Mouse (Mus musculus) left cerebral cortex, adult 11 months (tissue): ENCODE data around the gene Gtpbp4.
"Not testable (repeated sequence)": the region's sequence is repeated elsewhere in the genome, so short reads cannot be mapped to it uniquely, and the experiment has no call there.

ENCODE experiments used
- DNase-seq: peaks from one replicate; pipeline ENCODE4 v3.0.0; 2022; ENCODE audit warnings: low spot score

The Gtpbp4 gene

DNA sequence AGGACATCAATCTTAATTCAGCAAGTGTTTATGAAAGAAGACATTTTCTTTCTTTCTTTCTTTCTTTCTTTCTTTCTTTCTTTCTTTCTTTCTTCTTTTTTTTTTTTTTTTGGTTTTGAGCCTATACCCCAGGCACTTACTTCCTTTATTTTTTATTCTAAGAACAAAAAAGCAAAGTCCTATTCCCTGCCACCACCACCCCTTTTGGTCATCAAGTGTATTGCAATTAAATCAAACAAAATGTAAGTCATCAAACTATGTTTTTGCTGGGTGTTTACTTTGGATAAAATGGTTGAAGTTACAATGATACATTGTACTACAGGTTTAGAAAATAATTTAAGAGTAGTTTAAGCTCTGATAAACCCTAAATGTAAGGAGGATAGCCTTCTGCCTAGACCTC lies 23.5 kb downstream of the Gtpbp4 start:
- no peak for DNase-seq

DNA sequence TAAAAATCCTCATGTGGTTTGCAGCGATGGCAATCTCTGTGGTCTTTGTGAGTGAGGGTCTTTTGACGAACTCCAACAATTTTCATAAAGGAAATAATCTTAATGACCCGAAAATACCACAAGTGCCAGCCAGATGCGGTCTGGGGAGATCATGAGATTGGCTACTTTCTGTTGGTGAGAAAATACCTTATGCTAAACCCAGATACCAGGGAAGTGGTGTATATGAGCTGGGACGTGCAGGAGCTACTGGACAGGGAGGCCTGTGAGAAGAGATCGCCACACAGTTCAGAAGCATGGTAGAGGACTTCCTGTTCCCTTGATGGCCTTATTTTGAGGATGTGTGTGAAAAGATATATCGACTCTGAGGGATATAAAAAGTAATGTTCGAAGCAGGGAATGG lies 28.1 kb downstream of the Gtpbp4 start:
- no peak for DNase-seq

DNA sequence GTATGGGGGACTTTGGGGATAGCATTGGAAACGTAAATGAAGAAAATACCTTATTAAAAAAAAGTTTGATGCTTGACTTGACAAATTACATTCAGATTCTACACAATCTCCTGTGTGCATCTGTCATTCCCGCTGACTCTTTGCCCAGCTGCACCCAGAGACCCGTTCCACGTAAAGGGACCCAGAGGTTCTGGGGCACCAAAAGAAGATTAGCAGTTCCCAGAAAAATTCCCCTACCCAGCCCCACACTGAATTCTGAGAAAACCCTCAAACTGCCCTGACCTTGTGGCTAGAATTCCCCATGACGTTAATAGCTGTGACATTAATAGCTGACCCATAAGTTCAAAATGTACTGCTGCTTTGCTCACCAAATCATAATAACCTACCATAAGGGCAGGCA lies 30.7 kb downstream of the Gtpbp4 start:
- no peak for DNase-seq

DNA sequence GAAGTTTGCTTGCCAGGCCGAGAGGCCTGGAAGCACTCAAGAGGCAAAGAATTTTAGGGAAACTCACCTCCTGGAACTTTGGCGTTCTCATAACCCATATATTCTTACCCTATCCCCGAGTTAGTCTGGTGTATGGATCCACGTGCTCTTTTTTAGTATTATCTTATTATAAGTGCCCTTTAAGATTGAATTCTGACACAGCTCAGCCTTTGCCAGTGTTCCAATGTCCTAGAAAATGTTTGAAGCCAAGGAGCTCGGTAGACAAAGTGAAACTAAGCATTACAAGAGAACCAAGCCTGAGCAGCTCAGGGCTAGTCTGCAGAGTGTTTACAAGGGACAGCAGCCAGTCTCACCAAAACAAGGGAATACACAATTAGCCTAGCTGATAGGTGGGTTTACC lies 33.6 kb downstream of the Gtpbp4 start:
- DNase-seq, result not testable (repeated sequence)

DNA sequence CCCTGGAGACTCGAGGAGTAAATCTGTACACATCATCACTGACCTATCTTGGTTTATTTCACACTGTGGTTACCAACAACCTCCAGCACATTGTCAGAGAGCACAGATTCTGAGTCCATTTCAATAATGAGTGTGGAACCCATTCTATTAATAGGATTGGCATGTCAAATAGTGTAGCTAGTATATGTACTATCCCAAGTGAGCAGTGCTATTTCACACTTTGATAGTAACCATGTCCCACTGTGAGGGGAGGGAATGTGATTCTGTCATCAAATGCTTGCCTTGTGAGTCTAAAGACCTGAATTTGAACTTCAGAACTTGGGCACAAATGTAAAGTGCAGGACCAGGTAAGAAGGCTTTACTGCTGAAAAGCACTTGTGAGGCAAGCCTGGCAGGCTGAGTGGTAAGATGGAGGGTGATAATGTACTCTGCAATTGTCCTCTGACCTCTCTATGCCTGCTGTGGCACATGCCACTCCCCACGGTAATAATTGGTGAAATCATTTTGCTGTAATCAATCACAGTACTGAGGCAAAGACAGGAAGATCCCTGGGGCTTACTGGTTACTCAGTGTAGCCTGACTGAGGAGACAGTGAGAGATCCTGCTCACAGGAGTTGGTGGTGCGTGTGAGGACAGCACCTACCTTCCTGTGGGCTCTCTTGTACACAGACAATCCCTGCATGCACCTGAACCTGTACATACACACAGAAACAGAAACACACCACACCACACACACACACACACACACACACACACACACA lies 34.6 kb downstream of the Gtpbp4 start:
- DNase-seq, result not testable (repeated sequence)

DNA sequence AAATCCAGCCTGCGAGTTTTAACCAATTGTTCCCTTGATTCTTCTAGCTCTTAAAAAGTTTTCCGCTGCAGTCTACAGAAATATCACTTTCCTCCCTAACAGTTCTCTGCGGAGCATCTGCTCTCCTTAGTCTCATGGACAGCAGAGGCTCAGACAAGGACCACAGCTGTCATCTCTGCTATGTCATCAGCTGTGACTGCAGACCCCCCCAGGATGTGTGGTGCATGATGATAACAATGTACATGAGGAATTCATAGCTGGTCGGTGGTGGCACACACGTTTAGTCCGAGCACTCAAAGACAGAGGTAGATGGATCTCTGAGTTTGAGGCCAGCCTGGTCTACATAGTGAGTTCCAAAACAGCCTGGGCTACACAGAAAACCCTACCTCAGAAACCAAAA lies 36.3 kb downstream of the Gtpbp4 start:
- not testable (repeated sequence) for DNase-seq

DNA sequence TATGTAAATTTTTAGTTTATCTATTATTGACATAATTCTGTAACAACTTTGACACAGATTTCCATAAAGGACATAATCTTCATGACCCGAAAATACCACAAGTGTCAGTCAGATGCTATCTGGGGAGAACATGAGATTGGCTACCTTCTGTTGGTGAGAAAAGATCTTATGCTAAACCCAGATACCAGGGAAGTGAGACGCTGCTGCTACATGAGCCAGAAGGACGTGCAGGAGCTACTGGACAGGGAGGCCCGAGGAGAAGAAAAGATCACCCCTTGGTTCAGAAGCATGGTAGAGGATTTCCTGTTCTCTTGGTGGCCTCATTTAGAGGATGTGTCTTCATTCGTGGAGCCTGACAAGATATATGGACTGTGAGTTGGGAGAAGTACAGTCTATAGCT lies 36.8 kb downstream of the Gtpbp4 start:
- DNase-seq, result not testable (repeated sequence)

DNA sequence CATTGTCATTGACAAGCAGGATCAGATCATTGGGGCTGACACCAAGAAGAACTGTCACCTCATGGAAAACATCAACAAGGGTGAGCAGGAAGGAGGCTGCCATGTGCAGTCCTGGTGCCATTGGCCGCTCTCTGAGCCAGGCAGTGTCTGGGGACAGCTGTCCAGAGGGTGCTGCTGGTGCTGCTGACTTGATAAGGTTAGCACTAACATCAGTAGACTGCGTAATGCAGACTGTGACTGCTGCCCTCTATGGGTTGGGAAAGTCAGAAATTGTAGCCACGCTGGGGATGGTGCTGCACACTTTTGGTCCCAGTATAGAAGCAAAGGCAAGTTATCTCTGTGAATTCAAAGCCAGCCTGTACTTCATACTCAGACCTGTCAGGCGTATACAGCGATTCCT lies 39.0 kb downstream of the Gtpbp4 start:
- DNase-seq, result not testable (repeated sequence)

DNA sequence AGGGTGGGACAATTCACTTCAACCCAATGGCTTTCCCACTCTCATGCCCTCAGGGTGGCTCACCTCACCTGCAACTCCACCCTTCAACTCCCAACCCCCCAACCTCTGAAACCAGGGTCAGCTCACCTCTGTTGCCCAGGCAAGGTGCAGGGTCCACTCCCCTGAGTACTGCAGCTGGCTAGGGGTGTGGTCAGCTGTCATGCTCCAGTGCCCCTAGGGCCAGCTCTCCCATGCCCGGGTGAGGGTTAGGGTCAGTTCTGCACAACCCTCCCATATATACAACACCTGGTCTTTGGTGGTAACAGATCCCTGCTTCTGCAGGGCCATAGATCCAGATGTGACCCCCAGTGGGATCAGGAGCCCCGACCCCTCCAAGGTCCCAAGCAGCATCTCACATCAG lies 40.8 kb downstream of the Gtpbp4 start:
- not testable (repeated sequence) for DNase-seq

DNA sequence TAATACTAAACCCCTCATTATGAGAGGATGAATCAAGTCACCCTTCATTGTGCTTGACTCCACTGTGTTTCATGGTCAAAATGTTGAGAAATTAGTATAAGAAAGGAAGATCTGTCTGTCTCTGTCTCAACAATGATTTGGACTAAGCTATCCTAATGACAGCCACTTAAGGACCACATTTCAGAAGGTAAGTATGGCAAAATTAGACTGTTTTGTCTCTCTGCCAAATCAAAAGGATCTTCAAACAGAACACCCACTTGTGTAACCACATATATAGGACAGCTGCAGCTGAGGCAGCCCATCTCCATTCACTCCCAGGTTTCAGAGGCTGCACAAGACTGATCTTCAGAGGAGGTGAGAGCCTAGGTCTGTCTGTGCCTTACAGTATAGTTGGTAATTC lies 43.3 kb downstream of the Gtpbp4 start, which contains the start of gene Idi2:
Gene Idi2, plus strand, starts transcription at position 301 of the 400 bp plus-strand sequence.
- not testable (repeated sequence) for DNase-seq

DNA sequence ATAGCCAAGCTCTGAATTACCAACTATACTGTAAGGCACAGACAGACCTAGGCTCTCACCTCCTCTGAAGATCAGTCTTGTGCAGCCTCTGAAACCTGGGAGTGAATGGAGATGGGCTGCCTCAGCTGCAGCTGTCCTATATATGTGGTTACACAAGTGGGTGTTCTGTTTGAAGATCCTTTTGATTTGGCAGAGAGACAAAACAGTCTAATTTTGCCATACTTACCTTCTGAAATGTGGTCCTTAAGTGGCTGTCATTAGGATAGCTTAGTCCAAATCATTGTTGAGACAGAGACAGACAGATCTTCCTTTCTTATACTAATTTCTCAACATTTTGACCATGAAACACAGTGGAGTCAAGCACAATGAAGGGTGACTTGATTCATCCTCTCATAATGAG lies 47.8 kb downstream of the Gtpbp4 start, which contains the start of gene Gm9745:
Gene Gm9745, minus strand, starts transcription at position 101 of the 400 bp plus-strand sequence.
- DNase-seq, result not testable (repeated sequence)

DNA sequence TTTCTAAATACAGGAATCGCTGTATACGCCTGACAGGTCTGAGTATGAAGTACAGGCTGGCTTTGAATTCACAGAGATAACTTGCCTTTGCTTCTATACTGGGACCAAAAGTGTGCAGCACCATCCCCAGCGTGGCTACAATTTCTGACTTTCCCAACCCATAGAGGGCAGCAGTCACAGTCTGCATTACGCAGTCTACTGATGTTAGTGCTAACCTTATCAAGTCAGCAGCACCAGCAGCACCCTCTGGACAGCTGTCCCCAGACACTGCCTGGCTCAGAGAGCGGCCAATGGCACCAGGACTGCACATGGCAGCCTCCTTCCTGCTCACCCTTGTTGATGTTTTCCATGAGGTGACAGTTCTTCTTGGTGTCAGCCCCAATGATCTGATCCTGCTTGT lies 52.1 kb downstream of the Gtpbp4 start:
- DNase-seq, result not testable (repeated sequence)

DNA sequence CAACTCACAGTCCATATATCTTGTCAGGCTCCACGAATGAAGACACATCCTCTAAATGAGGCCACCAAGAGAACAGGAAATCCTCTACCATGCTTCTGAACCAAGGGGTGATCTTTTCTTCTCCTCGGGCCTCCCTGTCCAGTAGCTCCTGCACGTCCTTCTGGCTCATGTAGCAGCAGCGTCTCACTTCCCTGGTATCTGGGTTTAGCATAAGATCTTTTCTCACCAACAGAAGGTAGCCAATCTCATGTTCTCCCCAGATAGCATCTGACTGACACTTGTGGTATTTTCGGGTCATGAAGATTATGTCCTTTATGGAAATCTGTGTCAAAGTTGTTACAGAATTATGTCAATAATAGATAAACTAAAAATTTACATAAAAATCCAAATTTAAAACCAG lies 54.2 kb downstream of the Gtpbp4 start:
- not testable (repeated sequence) for DNase-seq

DNA sequence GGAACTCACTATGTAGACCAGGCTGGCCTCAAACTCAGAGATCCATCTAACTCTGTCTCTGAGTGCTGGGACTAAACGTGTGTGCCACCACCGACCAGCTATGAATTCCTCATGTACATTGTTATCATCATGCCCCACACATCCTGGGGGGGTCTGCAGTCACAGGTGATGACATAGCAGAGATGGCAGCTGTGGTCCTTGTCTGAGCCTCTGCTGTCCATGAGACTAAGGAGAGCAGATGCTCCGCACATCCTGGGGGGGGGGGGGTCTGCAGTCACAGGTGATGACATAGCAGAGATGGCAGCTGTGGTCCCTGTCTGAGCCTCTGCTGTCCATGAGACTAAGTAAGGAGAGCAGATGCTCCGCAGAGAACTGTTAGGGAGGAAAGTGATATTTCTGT lies 54.8 kb downstream of the Gtpbp4 start:
- DNase-seq, result not testable (repeated sequence)

DNA sequence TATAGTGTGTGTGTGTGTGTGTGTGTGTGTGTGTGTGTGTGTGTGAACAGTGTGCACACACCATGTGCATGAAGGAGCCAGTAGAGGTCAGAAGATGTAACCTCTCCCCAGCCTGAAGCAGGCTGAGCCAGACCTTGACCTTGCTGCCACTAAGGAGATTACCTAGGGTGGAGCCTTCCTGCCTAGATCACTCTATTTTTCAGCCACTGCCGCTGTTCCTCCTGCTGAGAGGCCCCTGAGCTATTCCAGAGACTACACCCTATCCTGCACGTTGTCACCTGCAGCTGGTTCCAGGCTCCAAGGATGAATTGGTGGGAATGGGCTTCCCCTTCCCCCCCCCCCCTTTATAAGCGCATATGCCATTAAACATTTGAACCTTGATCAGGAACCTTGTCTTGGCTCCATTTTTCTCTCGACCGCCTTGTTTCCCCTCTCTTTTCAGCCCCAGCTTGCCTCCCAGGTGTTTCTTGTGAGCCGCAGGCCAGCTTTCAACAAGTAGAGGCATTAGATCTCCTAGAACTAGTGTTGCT lies 58.2 kb downstream of the Gtpbp4 start:
- not testable (repeated sequence) for DNase-seq

DNA sequence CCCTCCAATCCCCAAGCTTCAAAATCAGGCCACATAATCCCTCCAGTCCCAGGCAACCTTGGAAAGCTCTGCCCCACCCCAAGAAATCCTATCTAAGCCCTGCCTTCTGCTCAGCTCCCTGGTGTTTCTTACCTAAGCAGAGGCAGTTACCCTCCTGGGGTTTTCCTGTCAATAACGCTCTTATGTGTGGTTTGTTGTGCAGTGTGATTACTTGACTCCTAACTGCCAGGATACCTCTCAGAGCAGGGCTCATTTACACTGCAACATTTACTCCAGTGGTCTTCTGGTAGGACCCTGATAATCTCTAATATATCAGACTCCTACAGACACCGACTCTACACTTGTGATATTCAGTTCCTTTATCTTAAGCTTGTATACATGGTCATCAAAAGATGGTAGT lies 62.4 kb downstream of the Gtpbp4 start:
- no peak for DNase-seq
